Mouse (Mus musculus): ENCODE measurements at regions not wholly inside any gene's neighbourhood (a gene's known extent, or its start where the extent isn't known, plus 50 kb on each side); places are given as distances from the start of the nearest gene placed in this dataset.
A peak's percentile ranks its signal among the peaks of the same experiment; 100 is the strongest.

DNA sequence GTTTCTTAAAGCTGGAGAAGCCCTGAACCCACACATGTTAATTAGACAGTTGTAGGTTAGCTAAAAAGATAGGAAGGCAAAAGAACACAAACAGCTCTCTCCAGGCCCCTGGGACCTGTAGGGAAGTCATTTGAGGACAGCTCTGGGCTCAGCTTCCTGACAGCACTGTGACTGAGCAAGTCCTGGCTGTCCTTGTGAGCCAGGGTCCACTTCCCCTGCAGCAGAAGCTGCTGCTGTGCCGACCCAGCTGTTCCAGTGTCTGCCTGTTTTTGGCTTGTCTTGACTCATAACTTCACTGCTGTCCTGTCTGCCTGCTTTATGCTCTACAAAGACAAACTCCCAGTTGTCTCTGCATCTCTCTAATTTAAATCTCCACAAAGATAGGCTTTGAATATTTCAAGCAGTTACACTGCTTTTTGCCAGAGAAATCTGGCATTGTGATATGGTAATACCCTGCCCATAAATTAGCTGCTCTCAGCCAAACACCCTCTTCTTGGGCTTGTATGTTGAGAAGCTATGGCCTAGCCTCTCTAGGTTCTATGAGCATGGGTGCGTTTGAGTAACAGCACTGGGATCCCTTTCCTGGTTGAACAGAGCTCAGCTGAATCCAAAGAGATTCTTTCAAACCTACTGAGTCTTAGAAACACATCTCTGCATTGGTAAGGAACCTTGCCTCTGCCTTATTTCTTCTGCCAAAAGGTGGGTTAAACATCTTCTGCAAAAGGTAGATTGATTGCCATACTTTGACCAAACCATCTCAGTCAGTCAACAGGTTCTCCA, 536.3 kb upstream of the A830018L16Rik start:
- Histone ChIP-seq H3K4me1 (ENCODE audit: insufficient read depth, low read length) (no peaks in the 10 kb centered on the region), H3K4me2 (replicated peaks; ENCODE audit: low read depth, low read length) (no peak overlapping the region), H3K9ac (replicated peaks; ENCODE audit: low read length) (no peak overlapping the region), H3K27me3 (ENCODE audit: insufficient read depth, low read length) (no peaks in the 10 kb centered on the region), H3K4me3 (ENCODE audit: low read length) (no peak overlapping the region), H3K9me3 (ENCODE audit: low read length) (no peaks in the 10 kb centered on the region), H3K36me3 (ENCODE audit: insufficient read depth, low read length) (no peaks in the 10 kb centered on the region), H3K27ac (ENCODE audit: low read length) (no peak overlapping the region)
- 38% methylated on average over 2 of the region's 2 CpGs for WGBS
- no peak for ATAC-seq (ENCODE audit: low FRiP score, low TSS enrichment)

- ATAC-seq (ENCODE audit: low FRiP score, low TSS enrichment): no peak
- no peak overlapping the region for H3K4me2 ChIP-seq (replicated peaks; ENCODE audit: low read depth, low read length)
Measured at GRCm38 (mm10) chr1:10878221-10878760, 535.6 kb upstream of the A830018L16Rik start.

DNA sequence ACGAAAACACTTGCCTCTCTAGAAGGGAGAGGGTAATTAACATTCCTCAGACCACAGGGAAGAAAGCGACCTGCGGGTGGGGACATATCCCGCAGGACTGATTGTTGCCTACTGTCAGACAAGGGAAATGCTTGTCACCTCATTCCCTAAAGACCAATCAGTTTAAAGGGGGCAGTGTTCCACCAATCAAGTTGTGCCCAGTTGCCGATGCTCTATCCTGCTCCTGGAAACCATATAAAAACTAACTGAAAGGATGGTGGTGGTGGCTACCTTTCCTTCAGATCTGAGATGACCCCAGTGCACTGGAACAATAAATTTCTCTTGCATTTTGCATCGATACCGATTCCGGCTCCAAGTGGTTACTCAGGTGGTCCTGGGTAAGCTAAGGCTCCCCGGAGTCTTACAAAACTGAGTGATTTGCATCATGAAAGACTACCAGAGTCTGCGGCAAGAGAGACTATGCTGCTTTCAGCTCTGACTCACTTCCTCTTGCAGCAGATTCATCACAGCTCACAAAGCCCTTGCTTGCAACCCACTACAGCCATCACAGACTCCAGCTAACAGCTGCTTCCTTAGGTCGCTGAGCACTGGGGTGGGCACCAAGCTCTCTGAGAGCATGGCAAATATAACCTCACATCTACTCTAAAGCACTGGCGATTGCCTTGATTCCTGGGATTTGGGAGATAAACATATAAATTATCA, 533.7 kb upstream of the A830018L16Rik start:
- Histone ChIP-seq H3K4me3 (ENCODE audit: low read length) (no peak overlapping the region), H3K9me3 (ENCODE audit: low read length) (no peaks in the 10 kb centered on the region), H3K4me1 (ENCODE audit: insufficient read depth, low read length) (no peaks in the 10 kb centered on the region), H3K27ac (ENCODE audit: low read length) (no peak overlapping the region), H3K9ac (replicated peaks; ENCODE audit: low read length) (no peak overlapping the region), H3K36me3 (ENCODE audit: insufficient read depth, low read length) (no peaks in the 10 kb centered on the region), H3K4me2 (replicated peaks; ENCODE audit: low read depth, low read length) (0 out of 2 replicates have a peak overlapping the region, but pooled peaks have one; percentile 12), H3K27me3 (ENCODE audit: insufficient read depth, low read length) (no peaks in the 10 kb centered on the region)
- 0 out of 2 replicates have a peak, but pooled peaks have one; percentile 27 for ATAC-seq (ENCODE audit: low FRiP score, low TSS enrichment)
- WGBS: 54% methylated on average over 12 of the region's 12 CpGs

More at GRCm38 (mm10) chr1:10878221-10878760, 535.6 kb upstream of the A830018L16Rik start:
- Histone ChIP-seq H3K9me3 (ENCODE audit: low read length) (no peaks in the 10 kb centered on the region), H3K4me3 (ENCODE audit: low read length) (no peak overlapping the region), H3K27me3 (ENCODE audit: insufficient read depth, low read length) (no peaks in the 10 kb centered on the region), H3K27ac (ENCODE audit: low read length) (no peak overlapping the region), H3K9ac (replicated peaks; ENCODE audit: low read length) (no peak overlapping the region), H3K4me1 (ENCODE audit: insufficient read depth, low read length) (no peaks in the 10 kb centered on the region), H3K36me3 (ENCODE audit: insufficient read depth, low read length) (no peaks in the 10 kb centered on the region)
- WGBS: 50% methylated on average over 3 of the region's 3 CpGs

- H3K27ac ChIP-seq (ENCODE audit: low read length): no peak overlapping the region
- WGBS: 76% methylated on average over 2 of the region's 2 CpGs
Measured at GRCm38 (mm10) chr1:10898806-10899205, 515.1 kb upstream of the A830018L16Rik start.

DNA sequence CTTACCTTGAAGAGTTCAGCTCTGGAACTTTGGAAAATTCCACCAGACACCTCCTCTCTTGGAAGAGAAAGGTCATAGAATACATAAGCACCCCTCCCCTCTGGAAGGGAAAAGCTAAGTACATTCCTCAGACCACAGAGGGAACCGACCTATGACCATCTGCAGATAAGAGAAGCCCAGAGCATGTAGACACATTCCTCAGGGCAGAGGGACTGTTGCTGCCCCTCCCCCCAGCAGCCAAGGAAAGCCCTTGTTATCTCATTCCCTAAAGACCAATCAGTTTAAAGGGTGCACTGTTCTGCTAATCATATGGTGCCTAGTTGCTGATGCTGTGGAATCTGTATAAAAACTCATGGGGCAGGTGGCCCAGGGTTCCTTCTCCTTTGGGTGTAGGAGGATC, 511.2 kb upstream of the A830018L16Rik start:
- Histone ChIP-seq H3K27ac (ENCODE audit: low read length) (no peak overlapping the region), H3K9me3 (ENCODE audit: low read length) (no peaks in the 10 kb centered on the region), H3K9ac (replicated peaks; ENCODE audit: low read length) (no peak overlapping the region), H3K4me2 (replicated peaks; ENCODE audit: low read depth, low read length) (no peak overlapping the region), H3K4me3 (ENCODE audit: low read length) (no peak overlapping the region), H3K4me1 (ENCODE audit: insufficient read depth, low read length) (no peaks in the 10 kb centered on the region), H3K36me3 (ENCODE audit: insufficient read depth, low read length) (no peaks in the 10 kb centered on the region), H3K27me3 (ENCODE audit: insufficient read depth, low read length) (no peaks in the 10 kb centered on the region)
- ATAC-seq (ENCODE audit: low FRiP score, low TSS enrichment): no peak
- WGBS: 68% methylated on average over 1 of the region's 1 CpGs

More at GRCm38 (mm10) chr1:10898806-10899205, 515.1 kb upstream of the A830018L16Rik start:
- no peak overlapping the region for H3K9ac ChIP-seq (replicated peaks; ENCODE audit: low read length)
- H3K27me3 ChIP-seq (ENCODE audit: insufficient read depth, low read length): no peaks in the 10 kb centered on the region
- H3K36me3 ChIP-seq (ENCODE audit: insufficient read depth, low read length): no peaks in the 10 kb centered on the region
- no peak for ATAC-seq (ENCODE audit: low FRiP score, low TSS enrichment)
- H3K4me3 ChIP-seq (ENCODE audit: low read length): no peak overlapping the region
- no peaks in the 10 kb centered on the region for H3K9me3 ChIP-seq (ENCODE audit: low read length)
- no peaks in the 10 kb centered on the region for H3K4me1 ChIP-seq (ENCODE audit: insufficient read depth, low read length)
- no peak overlapping the region for H3K4me2 ChIP-seq (replicated peaks; ENCODE audit: low read depth, low read length)

- Histone ChIP-seq H3K4me2 (replicated peaks; ENCODE audit: low read depth, low read length) (no peak overlapping the region), H3K27me3 (ENCODE audit: insufficient read depth, low read length) (no peaks in the 10 kb centered on the region), H3K9me3 (ENCODE audit: low read length) (no peaks in the 10 kb centered on the region), H3K36me3 (ENCODE audit: insufficient read depth, low read length) (no peaks in the 10 kb centered on the region), H3K4me1 (ENCODE audit: insufficient read depth, low read length) (no peaks in the 10 kb centered on the region), H3K9ac (replicated peaks; ENCODE audit: low read length) (no peak overlapping the region), H3K27ac (ENCODE audit: low read length) (no peak overlapping the region), H3K4me3 (ENCODE audit: low read length) (no peak overlapping the region)
- 90% methylated on average over 3 of the region's 3 CpGs for WGBS
- no peak for ATAC-seq (ENCODE audit: low FRiP score, low TSS enrichment)
Measured at GRCm38 (mm10) chr1:10919958-10920357, 493.9 kb upstream of the A830018L16Rik start.

DNA sequence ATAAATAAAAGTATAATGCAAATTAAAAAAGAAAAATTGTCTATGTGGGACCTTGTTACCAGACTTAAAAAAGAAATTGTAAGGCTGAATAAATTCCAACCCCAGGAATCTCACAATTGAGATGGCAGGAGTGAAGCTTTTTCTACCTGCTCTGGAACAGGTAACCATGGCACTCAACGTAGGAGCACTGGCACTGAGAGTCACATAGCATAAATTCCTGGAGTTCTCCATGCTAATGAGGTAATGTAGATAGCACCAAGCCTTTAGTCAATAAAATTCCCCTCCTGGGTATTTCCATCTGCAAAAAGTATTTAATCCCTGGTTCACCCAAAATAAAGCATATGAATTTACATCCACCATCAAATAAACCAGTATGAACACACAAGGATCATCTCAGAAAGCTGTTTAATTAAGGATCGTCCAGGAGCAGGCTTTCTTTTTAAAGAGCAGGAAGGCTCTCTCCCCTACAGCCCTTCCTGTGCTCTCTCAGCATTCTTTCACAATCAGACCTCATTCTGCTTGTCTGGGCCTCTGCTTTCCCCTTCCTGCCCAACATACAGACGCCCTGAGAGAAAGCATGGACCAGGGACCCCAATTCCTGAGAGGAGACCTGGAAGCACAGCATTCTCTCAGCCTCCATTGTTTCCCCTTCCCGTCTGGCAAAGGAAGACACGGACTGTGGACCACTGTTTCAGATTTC, 481.4 kb upstream of the A830018L16Rik start:
- H3K36me3 ChIP-seq (ENCODE audit: insufficient read depth, low read length): no peaks in the 10 kb centered on the region
- no peaks in the 10 kb centered on the region for H3K9me3 ChIP-seq (ENCODE audit: low read length)
- WGBS: 53% methylated on average over 5 of the region's 5 CpGs
- H3K4me3 ChIP-seq (ENCODE audit: low read length): no peak overlapping the region
- ATAC-seq (ENCODE audit: low FRiP score, low TSS enrichment): no peak
- no peak overlapping the region for H3K27ac ChIP-seq (ENCODE audit: low read length)
- H3K4me2 ChIP-seq (replicated peaks; ENCODE audit: low read depth, low read length): no peak overlapping the region
- no peak overlapping the region for H3K9ac ChIP-seq (replicated peaks; ENCODE audit: low read length)
- H3K4me1 ChIP-seq (ENCODE audit: insufficient read depth, low read length): no peaks in the 10 kb centered on the region
- no peaks in the 10 kb centered on the region for H3K27me3 ChIP-seq (ENCODE audit: insufficient read depth, low read length)

DNA sequence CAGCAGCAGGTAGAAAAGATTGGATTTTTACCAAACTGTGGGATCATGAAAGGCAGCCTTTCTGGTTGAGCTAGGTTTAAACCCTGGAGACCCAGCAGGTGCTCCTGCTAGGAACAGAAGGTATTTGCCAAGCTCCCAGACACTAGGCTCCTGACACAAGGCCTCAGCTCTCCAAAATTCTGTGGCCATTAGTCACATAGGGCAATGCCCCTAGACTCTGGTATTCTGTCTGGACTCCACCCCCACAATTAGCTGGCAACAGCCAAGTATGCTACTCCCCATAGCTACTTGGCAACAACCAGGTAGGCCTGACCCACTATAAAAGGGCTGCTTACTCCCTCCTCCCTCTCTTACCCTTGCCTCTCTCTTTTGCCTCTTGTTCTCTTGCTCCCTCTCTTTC, 480.7 kb upstream of the A830018L16Rik start:
- Histone ChIP-seq H3K9ac (replicated peaks; ENCODE audit: low read length) (no peak overlapping the region), H3K4me2 (replicated peaks; ENCODE audit: low read depth, low read length) (no peak overlapping the region), H3K4me3 (ENCODE audit: low read length) (no peak overlapping the region), H3K27ac (ENCODE audit: low read length) (no peak overlapping the region), H3K27me3 (ENCODE audit: insufficient read depth, low read length) (no peaks in the 10 kb centered on the region), H3K9me3 (ENCODE audit: low read length) (no peaks in the 10 kb centered on the region), H3K36me3 (ENCODE audit: insufficient read depth, low read length) (no peaks in the 10 kb centered on the region), H3K4me1 (ENCODE audit: insufficient read depth, low read length) (no peaks in the 10 kb centered on the region)
- no peak for ATAC-seq (ENCODE audit: low FRiP score, low TSS enrichment)

- H3K36me3 ChIP-seq (ENCODE audit: insufficient read depth, low read length): no peaks in the 10 kb centered on the region
- no peaks in the 10 kb centered on the region for H3K9me3 ChIP-seq (ENCODE audit: low read length)
- H3K27me3 ChIP-seq (ENCODE audit: insufficient read depth, low read length): no peaks in the 10 kb centered on the region
- no peak overlapping the region for H3K4me3 ChIP-seq (ENCODE audit: low read length)
- H3K27ac ChIP-seq (ENCODE audit: low read length): no peak overlapping the region
- H3K4me1 ChIP-seq (ENCODE audit: insufficient read depth, low read length): no peaks in the 10 kb centered on the region
- no peak overlapping the region for H3K4me2 ChIP-seq (replicated peaks; ENCODE audit: low read depth, low read length)
- 84% methylated on average over 3 of the region's 3 CpGs for WGBS
- H3K9ac ChIP-seq (replicated peaks; ENCODE audit: low read length): no peak overlapping the region
- no peak for ATAC-seq (ENCODE audit: low FRiP score, low TSS enrichment)
Measured at GRCm38 (mm10) chr1:10938436-10938835, 475.5 kb upstream of the A830018L16Rik start.

Data from kidney, embryonic 16.5 days (tissue).